Mouse (Mus musculus): ENCODE data around the gene Atg7.
"Not testable (repeated sequence)": the region's sequence is repeated elsewhere in the genome, so short reads cannot be mapped to it uniquely, and the experiment has no call there.

Gene Atg7

GRCm38 (mm10) chr6:114642601-114643528 lies at the start of gene Atg7:
Atg7 (plus strand) TSS chr6:114643097.
- DNase-seq (ENCODE audit: low read depth, low spot score), result peak; percentile 96

GRCm38 (mm10) chr6:114614076-114614475 lies 28.8 kb upstream of the Atg7 start:
- not testable (repeated sequence) for DNase-seq (ENCODE audit: low read depth, low spot score)

- not testable (repeated sequence) for DNase-seq (ENCODE audit: low read depth, low spot score)
These were observed 9.0 kb upstream of the Atg7 start for GRCm38 (mm10) chr6:114633886-114634285.

GRCm38 (mm10) chr6:114643716-114644115 lies 819 bp downstream of the Atg7 start:
- peak; percentile 2 for DNase-seq (ENCODE audit: low read depth, low spot score)

GRCm38 (mm10) chr6:114644531-114644930 lies 1.6 kb downstream of the Atg7 start:
- DNase-seq (ENCODE audit: low read depth, low spot score), result no peak

- no peak for DNase-seq (ENCODE audit: low read depth, low spot score)
These were observed 3.3 kb downstream of the Atg7 start for GRCm38 (mm10) chr6:114646201-114646600.

GRCm38 (mm10) chr6:114647011-114647410 lies 4.1 kb downstream of the Atg7 start:
- no peak for DNase-seq (ENCODE audit: low read depth, low spot score)

- DNase-seq (ENCODE audit: low read depth, low spot score), result no peak
These were observed 5.6 kb downstream of the Atg7 start for GRCm38 (mm10) chr6:114648352-114649030.

- no peak for DNase-seq (ENCODE audit: low read depth, low spot score)
These were observed 9.3 kb downstream of the Atg7 start for GRCm38 (mm10) chr6:114652209-114652608.

GRCm38 (mm10) chr6:114656826-114657600 lies 14.1 kb downstream of the Atg7 start:
- DNase-seq (ENCODE audit: low read depth, low spot score), result no peak

GRCm38 (mm10) chr6:114657807-114658206 lies 14.9 kb downstream of the Atg7 start:
- DNase-seq (ENCODE audit: low read depth, low spot score), result no peak

- no peak for DNase-seq (ENCODE audit: low read depth, low spot score)
These were observed 16.5 kb downstream of the Atg7 start for GRCm38 (mm10) chr6:114659278-114659991.

- peak; percentile 16 for DNase-seq (ENCODE audit: low read depth, low spot score)
These were observed 17.3 kb downstream of the Atg7 start for GRCm38 (mm10) chr6:114659992-114660800.

GRCm38 (mm10) chr6:114663707-114664106 lies 20.8 kb downstream of the Atg7 start:
- DNase-seq (ENCODE audit: low read depth, low spot score), result no peak

- no peak for DNase-seq (ENCODE audit: low read depth, low spot score)
These were observed 21.8 kb downstream of the Atg7 start for GRCm38 (mm10) chr6:114664716-114665115.

- DNase-seq (ENCODE audit: low read depth, low spot score), result no peak
These were observed 24.6 kb downstream of the Atg7 start for GRCm38 (mm10) chr6:114667518-114667917.

GRCm38 (mm10) chr6:114674771-114675170 lies 31.9 kb downstream of the Atg7 start:
- peak; percentile 57 for DNase-seq (ENCODE audit: low read depth, low spot score)

- DNase-seq (ENCODE audit: low read depth, low spot score), result no peak
These were observed 33.2 kb downstream of the Atg7 start for GRCm38 (mm10) chr6:114676091-114676490.

- DNase-seq (ENCODE audit: low read depth, low spot score), result no peak
These were observed 39.3 kb downstream of the Atg7 start for GRCm38 (mm10) chr6:114682092-114682711.

GRCm38 (mm10) chr6:114683741-114684140 lies 40.8 kb downstream of the Atg7 start:
- no peak for DNase-seq (ENCODE audit: low read depth, low spot score)

Data from ZHBTc4 (cell line).